Mouse (Mus musculus): ENCODE measurements around the gene Ncmap.

- TF ChIP-seq CTCF (IDR thresholded peaks at IDR 0.05; ENCODE audit: low read depth) (no peak), EP300 (IDR thresholded peaks at IDR 0.05; ENCODE audit: low read depth) (no peak)
Measured at GRCm38 (mm10) chr4:135406180-135406579, 8.2 kb upstream of the Ncmap start.
